Mouse (Mus musculus) CD4-positive, CD25-positive, alpha-beta regulatory T cell, adult 9 weeks (primary cell): ENCODE measurements around the gene Ankrd17. TPM values are rescaled to one million over a fixed set of nuclear protein-coding genes. Genes with fewer than 3 reads are reported as not detected.

Experiments used
- polyA plus RNA-seq: library from polyadenylated mRNA; unstranded; fragments of 100-300 nt; shearing (Covaris generic); gene quantifications from one replicate; pipeline ENCODE4 v1.2.1, GENCODE M21; 2017

The Ankrd17 gene
- polyA plus RNA-seq = 27.3 TPM

GRCm38 (mm10) chr5:90366121-90367066 is at the start of gene Ankrd17:
Gene Ankrd17, minus strand, starts transcription at chr5:90366577.

GRCm38 (mm10) chr5:90367067-90367303 is 608 bp upstream of the Ankrd17 start, which contains the start of gene Gm9958:
Gene Gm9958, plus strand, starts transcription at chr5:90367204.

GRCm38 (mm10) chr5:90223534-90224381 is 142.6 kb downstream of the Ankrd17 start, which contains the start of gene Cox18:
Gene Cox18, minus strand, starts transcription at chr5:90224001.

Other genes with a start within 250 kb of the Ankrd17 start
- 13.2 TPM for gene Cox18, start 142.6 kb downstream of the Ankrd17 start, polyA plus RNA-seq
- 0.93 TPM for gene Gm9958, start 627 bp upstream of the Ankrd17 start, polyA plus RNA-seq
- gene Alb, start 94.3 kb upstream of the Ankrd17 start, polyA plus RNA-seq = not detected
- 12.0 TPM for gene Afp, start 124.2 kb upstream of the Ankrd17 start, polyA plus RNA-seq
- gene Afm, start 152.4 kb upstream of the Ankrd17 start, polyA plus RNA-seq = 0.87 TPM
- gene 5830473C10Rik, start 194.5 kb upstream of the Ankrd17 start, polyA plus RNA-seq = not detected